Mouse (Mus musculus): Measurements from ENCODE around the gene Trip12. TPM values are rescaled to one million over a fixed set of nuclear protein-coding genes. Genes with fewer than 3 reads are reported as not detected.

Gene Trip12
- total RNA-seq, 2 experiments from 2014 or later = 266 to 274 TPM

Small RNAs within 50 kb of the gene (microRNA-seq; reads per million reads assigned to microRNA genes)
- 0.63 reads per million for gene Mir5126

Other genes starting within 250 kb of the Trip12 start
- 1 to 10 TPM; 1.8 to 3.5 TPM for gene Dner, start 144.3 kb downstream of the Trip12 start, total RNA-seq (2021)
- gene Fbxo36, start 675 bp downstream of the Trip12 start, total RNA-seq (2021) = 1 to 10 TPM; 3.8 TPM
- under 1 TPM in 1 of 2 experiments, not detected in 1; 0.08 TPM for gene Slc16a14, start 94.6 kb upstream of the Trip12 start, total RNA-seq (2021)

All from gastrocnemius, postnatal 4 days (tissue).